Mouse (Mus musculus) limb, embryonic 15.5 days (tissue): ENCODE results near the gene Sox11. TPM values are rescaled to one million over a fixed set of nuclear protein-coding genes. Genes with fewer than 3 reads are reported as not detected.

Source experiments
- ATAC-seq: fragments of 200-750 bp; cut with Nextera tagmentation; 2 replicates; pipeline ENCODE4 v1.8.0; 2017; ENCODE audit warnings: low read depth, moderate TSS enrichment; ENCODE audit not compliant: insufficient number of reproducible peaks, low FRiP score, low TSS enrichment
- H3K27ac ChIP-seq: fragments of 300-500 bp; sonication (generic); 2 replicates; pipeline ENCODE4 v1.5.1; 2015; ENCODE audit warnings: moderate library complexity, mild to moderate bottlenecking, inconsistent platforms
- H3K27me3 ChIP-seq: fragments of 300-500 bp; sonication (generic); 2 replicates; pipeline ENCODE4 v1.6.1; 2015; ENCODE audit warnings: inconsistent platforms
- H3K36me3 ChIP-seq: fragments of 300-500 bp; sonication (generic); 2 replicates; pipeline ENCODE4 v1.6.1; 2015; ENCODE audit warnings: inconsistent platforms
- H3K4me1 ChIP-seq: fragments of 300-500 bp; sonication (generic); 2 replicates; pipeline ENCODE4 v1.6.1; 2015; ENCODE audit warnings: inconsistent platforms
- H3K4me2 ChIP-seq: fragments of 300-500 bp; sonication (generic); 2 replicates; pipeline ENCODE4 v1.6.1; 2015; ENCODE audit warnings: mild to moderate bottlenecking, inconsistent platforms
- H3K4me3 ChIP-seq: fragments of 300-500 bp; sonication (generic); 2 replicates; pipeline ENCODE4 v1.5.1; 2015; ENCODE audit warnings: mild to moderate bottlenecking, inconsistent platforms
- H3K9ac ChIP-seq: fragments of 300-500 bp; sonication (generic); 2 replicates; pipeline ENCODE4 v1.6.1; 2015; ENCODE audit warnings: inconsistent platforms
- H3K9me3 ChIP-seq: fragments of 300-500 bp; sonication (generic); 2 replicates; pipeline ENCODE4 v1.6.1; 2016; ENCODE audit warnings: inconsistent platforms
- WGBS: fragments of 180-500 bp; shearing (Covaris S2); methylation state at CpG from one replicate; pipeline ENCODE4 v1.1.7; 2015; 5-methylcytosine and 5-hydroxymethylcytosine counted together
- polyA plus RNA-seq: library from polyadenylated mRNA; unstranded; fragments of >200 nt; fragmentation: Nextera tagmentation; extraction: Ambion mirVana; gene quantifications from 2 replicates; pipeline ENCODE4 v1.2.1, GENCODE M21; 2015

The Sox11 gene
- polyA plus RNA-seq, 1 experiment from 2014 or later, result 68.9 TPM

DNA sequence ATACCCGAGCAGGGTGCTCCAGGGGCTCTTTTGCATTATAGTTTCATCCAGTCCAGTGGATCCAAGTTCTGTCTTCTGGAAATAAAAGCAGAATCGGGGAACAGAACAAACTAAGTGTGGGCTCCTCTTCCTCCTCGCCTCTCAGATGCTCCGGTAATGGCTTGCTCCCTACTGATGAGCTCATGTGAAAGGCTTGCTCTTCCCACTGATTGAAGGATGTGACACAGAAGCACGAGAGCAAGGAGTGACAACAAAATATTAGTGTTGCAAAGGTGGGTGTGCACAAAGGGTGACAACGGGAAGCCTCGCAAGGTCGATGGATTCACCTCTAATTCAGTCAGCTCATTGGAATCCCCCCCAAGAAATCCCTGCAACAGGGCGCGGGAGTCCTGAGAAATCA, 48.6 kb downstream of the Sox11 start:
- 58% methylated on average over 10 of the region's 10 CpGs for WGBS

DNA sequence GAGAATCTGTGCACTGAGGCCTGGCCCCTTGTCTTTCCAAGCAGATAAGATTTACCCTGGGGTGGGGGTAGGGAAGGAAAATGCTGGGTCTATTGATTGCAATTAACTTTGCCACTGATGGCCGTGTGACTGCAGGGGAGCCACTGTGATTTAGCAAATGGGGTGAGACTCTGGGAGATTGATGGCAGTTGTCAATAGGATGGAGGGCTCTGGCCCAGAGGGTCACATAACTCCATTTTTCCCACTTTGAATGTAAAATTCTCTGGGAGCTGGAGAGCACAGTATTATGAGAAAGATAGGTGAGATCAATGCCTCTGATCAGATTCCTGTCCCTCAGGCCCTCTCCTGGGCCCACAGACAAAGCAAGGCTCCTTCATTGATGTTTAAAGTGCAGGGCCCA, 49.2 kb downstream of the Sox11 start:
- no peak overlapping the region for H3K9ac ChIP-seq
- H3K36me3 ChIP-seq, result no peaks in the 10 kb centered on the region
- no peaks in the 10 kb centered on the region for H3K27me3 ChIP-seq
- no peak for ATAC-seq
- WGBS, result 51% methylated on average over 1 of the region's 1 CpGs
- no peak overlapping the region for H3K4me3 ChIP-seq
- H3K4me1 ChIP-seq, result peaks cover 17% of the 10 kb centered on the region
- H3K4me2 ChIP-seq, result no peak overlapping the region
- H3K27ac ChIP-seq, result no peak overlapping the region
- H3K9me3 ChIP-seq, result no peaks in the 10 kb centered on the region

More for the DNA sequence above, 48.6 kb downstream of the Sox11 start:
- no peak overlapping the region for H3K9ac ChIP-seq
- ATAC-seq, result no peak
- H3K4me1 ChIP-seq, result peaks cover 17% of the 10 kb centered on the region
- H3K27me3 ChIP-seq, result no peaks in the 10 kb centered on the region
- no peak overlapping the region for H3K4me3 ChIP-seq
- H3K36me3 ChIP-seq, result no peaks in the 10 kb centered on the region
- H3K4me2 ChIP-seq, result no peak overlapping the region
- H3K9me3 ChIP-seq, result no peaks in the 10 kb centered on the region
- no peak overlapping the region for H3K27ac ChIP-seq
